Mouse (Mus musculus) cerebellum, adult 11 months (tissue): Measurements from ENCODE around the gene Zfp385b.
"Not testable (repeated sequence)": the region's sequence is repeated elsewhere in the genome, so short reads cannot be mapped to it uniquely, and the experiment has no call there.

ENCODE experiments used
- DNase-seq: peaks from one replicate; pipeline ENCODE4 v3.0.0; 2022

Gene Zfp385b

DNA sequence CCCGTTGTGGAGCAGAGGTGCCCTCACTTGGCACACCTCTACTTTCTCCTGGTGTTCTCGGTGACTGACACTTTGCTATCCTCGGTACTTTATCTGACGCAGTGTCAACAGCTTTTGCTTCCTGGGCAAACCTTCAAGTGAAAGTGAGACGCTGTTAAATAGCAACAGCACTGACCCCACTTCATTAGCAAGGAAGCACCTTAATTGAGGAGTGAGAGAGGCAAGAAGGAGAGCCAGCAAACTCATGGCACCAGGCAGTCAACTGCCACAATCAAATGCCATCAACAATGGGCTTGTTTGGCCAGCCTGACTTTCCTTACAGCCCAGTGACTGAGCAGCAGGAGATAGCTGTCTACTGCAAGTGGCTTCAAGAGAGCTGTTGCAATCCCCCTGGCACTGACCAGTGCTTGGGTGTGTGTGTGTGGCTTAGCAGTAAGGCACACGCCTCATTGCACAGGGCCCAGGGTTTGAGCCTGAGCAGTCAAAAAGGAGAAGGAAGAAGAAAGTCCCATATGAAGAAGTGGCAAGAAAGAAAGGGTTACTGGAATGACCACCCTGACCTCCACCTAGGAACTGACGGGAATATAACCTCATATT is 365.0 kb downstream of the Zfp385b start:
- no peak for DNase-seq

DNA sequence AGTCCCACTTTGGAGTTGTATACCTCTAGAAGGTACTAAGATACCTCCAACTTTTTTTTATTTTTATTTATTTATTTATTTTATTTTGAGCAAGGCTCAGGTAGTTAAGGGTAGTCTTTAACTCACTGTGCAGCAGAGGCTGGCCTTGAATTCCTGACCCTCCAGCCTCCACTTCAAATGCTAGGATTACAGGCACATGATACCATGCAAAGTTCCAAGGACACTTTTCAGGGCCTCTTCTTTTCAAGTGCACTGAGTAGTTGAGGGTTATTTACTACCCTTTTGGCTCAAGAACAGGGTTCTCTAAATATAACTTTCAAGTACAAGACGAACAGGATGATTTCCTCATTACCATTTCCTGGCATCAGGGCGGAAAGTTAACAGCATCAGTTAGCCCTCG is 365.7 kb downstream of the Zfp385b start:
- no peak for DNase-seq

DNA sequence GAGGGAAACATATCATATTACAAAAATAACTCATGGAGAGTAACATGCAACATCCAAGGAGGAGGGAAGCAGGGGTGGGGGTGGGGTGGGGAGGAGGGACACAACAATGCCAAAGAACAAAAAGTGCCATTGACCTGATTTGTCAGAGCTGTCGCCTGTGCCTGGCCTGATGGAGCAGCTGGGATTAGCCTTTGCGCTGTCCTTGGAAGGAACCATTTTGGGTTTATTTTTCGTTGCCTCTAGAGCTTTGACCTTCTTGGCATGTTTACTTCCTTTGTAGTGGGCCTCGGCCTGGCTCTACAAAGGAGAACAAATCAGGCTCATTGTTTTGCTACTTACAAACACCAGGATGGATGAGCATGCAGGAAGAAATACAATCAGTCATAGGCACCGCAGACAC is 369.4 kb downstream of the Zfp385b start:
- DNase-seq = not testable (repeated sequence)

DNA sequence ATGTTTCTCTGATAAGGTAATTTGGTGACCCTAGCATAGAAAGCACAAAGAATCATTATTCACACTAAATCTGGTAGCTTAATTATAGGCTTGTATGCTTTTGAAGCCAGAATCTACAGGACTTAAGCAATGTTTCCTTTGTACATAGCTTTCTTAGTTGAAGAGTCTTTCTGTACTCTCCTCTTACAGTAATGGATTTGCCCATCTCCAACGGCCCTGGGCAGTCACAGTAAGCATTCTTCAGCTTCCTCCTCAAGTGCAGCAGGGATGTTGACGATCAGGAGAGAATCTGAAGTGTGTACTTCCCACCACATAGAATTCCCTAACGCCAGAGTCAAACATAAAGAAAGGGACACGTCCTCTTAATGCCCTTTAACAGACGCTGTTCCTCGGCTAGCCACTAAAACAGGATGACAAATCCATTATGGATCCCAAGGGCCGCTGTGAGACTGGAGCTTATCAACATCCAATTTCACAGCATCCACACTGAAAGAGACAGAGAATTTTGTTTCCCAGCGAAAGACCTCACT is 370.4 kb downstream of the Zfp385b start:
- no peak for DNase-seq

DNA sequence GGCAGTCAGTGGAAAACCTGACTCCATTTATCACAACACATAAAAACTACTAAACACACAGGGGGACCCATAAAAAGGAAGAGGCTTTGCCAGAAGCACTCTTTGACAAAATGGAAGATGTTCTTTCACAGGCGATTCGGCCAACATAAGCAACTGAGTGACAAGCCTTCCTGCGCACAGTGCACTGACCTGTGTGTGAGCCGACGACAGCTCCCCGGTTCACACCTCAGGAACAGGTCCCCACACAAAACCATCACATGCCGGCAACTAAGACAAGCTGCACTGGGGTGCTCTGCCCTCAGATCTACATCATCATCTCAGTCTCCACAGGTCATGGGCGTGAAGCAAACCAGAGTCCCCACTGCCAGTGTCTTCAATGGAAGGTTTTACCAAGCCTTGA is 375.2 kb downstream of the Zfp385b start:
- DNase-seq = no peak

DNA sequence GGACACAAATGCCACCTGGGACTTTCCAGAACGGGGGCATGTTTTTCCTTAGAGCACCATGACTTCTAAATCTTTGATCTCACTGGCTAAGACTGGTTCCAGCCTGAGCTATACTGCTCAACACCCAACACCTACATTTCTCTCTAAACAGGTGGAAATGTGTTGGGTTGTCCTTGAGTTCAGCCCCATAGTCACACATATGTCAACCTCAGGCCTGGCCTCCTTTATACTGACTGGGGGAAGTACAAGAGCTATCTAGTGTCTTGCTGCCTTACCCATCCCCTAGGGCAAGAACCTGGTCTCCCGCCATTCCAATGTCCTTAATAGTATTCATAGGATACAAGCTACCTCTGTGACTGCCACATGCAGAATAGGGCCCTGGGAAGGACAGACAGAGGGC is 378.8 kb downstream of the Zfp385b start:
- DNase-seq = no peak

DNA sequence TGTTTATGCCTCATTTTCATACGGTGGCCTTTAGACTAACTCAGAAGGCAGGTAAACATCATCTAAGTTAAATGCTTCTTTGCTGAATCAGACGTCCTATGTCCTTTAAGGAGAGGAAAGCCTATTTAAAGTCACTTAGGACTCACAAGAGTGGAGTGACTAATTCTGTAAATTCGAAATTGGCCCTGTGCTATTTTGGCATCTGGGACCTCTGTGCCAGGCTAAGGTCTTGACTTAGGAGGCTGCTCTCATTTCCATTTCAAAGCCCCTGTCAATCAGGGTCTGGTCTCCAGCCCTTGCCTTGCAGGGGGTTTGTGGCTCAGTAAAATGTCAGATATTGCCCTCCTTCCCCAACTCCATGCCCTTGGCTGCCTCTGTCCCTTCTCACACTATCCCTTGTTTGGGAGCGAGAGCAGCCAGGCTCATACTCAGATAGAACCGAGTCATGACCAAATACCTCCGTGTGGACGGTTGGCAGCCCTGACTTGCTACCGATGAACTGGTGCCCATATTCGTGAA is 383.1 kb downstream of the Zfp385b start:
- DNase-seq = no peak

DNA sequence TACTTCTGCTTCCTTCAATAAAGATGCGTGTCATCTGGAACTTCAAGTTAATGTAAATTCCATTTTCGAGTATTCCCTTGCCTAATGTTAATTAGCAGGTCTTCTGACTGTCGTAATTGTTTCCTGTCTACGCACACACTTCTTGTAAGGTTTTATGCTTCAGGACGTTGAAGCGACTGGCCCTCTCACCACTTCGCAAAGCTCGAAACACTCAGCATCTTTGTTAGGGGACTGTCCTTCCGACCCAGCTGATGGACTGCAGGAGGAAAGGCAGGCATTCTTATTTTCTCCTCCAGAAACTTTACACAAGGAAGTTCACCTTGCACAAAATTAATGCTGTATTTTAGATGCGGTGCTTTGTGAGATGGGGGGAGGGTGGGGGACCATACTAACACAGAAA is 400.0 kb downstream of the Zfp385b start:
- DNase-seq = no peak

DNA sequence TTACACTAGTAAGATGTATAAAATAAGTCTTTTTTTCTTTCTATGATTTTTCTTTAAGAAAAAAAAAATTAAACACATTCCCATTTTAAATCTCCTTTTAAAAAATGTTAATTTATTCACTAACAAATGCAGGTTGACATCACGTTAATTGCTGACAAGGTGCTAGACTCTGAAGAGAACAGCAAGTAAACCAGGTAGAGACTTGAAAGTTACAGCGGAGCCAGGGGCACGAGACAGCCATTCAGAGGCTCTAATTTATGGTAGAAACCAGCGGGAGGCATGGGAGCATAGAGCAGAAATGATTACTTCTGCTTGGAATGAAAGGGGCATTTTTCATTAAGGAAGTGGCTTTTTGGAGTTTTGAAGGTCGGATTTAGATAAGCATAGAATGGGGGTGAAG is 401.4 kb downstream of the Zfp385b start:
- no peak for DNase-seq

DNA sequence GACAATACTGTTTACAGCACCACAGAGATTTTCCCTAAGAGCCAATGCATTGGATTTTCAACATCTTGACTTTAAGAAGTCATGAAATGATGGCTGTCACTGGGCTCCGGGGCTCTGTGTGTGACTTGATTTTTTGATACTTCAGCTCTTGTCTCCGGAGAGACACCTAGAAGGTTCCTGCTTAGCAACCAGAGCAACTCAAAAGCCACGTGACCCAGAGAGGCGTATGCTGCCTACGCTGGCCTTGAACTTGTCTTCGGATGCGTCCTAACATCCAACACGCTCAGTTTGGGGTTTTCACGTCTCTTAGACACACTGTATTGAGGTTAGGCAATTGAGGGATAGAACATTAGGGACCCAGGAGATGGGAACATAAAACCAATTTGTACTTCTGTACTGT is 407.3 kb downstream of the Zfp385b start:
- no peak for DNase-seq

DNA sequence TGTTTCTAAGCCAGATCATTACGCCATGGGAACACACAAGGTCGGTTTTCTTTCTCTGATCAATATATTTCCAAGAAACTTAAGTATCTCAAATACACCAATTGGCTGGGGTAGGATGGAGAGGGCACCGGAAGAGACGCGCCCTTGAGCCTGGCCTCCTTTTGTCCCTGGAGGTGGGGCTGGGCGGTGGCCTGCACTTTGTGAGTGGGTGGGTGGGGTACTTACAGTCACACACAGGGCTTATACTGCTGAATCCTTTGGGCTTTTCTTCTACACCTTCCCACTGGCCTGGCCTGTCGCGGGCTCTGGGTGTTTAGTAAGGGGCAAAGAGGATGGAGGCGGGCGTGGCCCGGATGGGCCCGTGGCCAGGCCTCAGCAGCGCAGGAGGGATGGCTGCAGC is 407.8 kb downstream of the Zfp385b start:
- DNase-seq = no peak

DNA sequence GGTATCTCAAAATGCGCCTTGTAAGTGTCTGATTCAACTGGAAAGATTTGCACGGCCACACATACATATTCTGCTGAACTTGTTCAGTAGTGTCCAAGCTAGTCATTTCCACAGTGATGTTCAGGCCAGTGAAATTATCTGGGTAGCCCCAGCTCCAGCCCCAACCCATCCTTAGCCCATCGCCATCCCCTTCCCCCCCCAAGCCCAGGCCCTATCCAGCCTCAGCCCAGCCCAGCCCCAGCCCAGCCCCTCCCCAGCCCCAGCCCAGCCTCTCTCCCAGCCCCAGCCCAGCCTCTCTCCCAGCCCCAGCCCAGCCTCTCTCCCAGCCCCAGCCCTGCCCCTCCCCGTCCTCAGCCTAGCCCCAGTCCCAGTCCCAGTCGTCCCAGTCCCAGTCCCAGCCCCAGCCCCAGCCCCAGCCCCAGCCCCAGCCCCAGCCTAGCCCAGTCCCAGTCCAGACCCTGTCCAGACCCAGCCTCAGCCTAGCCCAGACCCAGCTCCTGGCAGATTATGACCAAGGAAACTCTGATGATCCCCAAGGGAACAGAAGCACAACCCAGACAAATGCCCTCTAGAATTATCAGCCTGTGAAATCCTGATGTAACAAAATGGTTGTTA is 409.8 kb downstream of the Zfp385b start:
- no peak for DNase-seq

DNA sequence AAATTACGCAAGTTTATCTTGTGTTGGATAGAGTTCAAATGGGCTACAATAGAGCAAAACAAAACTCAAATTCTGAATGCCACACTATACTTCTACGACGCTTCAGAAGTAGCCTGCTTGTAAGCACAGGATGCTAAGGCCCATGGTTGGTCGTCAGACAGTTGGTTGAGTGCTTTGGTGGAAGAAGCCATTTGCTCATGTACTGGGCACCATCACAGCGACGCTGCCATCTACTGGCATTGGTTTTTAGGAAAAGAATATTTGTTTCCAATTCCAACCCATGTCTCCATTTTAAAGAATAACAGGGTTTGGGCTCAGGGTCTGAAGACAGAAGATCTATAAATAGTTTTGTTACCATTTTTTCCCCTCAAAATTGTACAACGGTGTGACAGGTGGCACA is 410.5 kb downstream of the Zfp385b start:
- no peak for DNase-seq

DNA sequence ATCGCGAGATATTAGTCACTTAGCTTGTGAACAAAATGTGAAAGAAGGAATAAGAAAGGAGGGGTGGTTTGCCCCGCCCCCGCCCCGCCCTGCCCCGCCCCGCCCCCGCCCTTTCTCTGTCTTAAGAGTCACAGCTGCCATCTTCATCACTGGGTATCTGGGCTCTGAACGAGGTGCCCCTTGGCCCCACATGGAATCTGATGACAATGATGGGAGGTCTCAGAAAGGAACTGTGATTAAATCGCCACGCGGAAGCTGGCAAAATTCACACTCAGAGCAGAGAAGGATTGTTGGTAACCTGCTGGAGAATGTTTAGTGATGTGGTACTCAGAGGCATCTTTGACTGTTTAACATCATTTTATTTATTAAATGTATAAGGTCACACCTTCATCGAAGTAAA is 417.1 kb downstream of the Zfp385b start:
- no peak for DNase-seq

DNA sequence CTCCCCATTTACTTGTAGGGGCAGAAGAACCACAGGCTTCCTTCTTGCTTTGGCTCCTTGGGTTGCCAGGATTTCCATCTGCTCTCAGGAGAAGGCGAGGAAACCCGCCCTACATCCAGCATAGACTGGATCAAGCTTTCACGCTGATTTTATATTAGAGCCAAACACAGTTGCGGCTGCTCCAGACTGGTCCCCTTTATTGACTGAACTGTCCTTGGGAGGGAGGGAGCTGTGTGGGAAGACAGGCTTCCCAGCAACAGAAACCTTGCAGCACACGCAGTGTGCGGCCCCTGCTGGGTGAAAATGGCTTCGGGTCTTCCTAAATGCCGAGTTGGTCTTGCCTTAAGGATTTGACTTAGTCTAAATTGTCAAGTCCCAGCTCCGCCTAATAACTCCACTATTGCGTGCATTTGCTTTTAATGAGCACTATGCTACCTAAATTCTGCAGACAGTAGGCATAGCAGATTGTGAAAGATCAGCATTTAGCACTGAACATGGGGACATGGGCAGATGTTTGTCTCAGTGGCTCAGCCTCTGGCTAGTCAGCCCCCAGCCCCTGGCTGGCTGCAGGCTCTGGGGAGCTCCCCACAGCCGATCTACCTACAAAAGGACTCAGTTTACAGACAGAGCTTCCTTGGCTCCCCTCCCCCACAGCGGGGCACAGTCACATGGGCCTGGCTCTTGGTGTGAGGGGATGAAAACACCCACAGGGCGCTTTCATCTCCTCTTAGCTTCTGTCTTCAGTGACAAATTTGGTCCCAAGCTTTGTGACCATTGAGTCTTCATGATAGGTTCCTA is 417.8 kb downstream of the Zfp385b start:
- DNase-seq = peak; percentile 17

DNA sequence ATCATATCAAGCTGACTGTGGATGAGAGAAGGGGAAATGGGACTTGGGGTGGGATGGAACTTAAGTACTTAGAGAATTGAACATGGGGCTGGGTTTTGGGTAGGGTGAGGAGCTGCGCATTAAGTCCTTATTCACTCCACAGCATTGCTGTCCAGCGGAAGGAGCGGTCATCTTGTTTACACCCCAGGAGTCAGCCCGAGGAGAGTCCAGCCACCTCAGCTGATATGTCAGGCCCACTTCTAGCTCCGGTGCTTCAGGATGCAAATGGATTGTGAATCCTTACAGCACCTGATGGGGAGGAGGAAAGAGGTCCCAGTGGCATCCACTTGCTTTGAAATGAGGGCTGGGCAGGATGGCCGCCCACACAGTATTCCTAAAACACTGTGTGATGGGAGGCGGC is 425.6 kb downstream of the Zfp385b start:
- no peak for DNase-seq

DNA sequence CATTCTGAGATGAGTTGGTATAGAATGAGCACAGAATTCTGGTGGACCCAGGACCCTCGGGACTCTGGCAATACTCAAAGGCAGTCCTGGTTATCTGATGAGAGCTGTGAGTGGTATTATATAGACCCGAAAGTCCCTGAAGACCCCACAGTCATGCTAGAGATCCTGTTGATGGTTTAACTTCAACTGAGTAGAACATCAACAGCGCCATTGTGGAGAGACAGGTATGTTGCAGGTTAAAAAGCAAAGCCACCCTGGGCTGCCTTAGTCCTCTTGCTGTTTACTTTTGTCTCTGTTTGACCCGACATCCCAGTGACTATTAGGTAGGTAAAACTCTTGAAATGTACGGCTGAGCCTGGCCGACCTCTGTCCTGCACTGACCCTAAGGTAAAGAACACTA is 431.3 kb downstream of the Zfp385b start:
- DNase-seq = no peak

DNA sequence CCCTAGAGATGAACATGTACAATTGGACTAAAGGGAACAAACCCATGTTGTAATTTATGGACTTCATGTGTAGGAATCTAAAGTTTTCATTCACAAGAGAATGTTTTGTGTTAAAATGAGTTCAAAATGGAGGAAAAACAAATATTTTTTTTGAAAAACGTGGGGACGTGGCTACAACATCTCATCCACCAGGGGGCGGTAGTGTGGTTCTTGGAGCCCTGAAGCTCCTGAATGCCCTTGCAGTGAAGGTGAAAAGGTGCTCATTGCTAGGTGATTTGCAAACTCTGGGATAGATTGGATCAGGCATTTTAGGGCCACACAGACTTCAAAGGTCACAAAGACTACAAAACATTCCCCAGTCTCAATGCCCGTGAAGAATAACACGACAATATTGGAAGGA is 432.9 kb downstream of the Zfp385b start:
- peak; percentile 62 for DNase-seq

DNA sequence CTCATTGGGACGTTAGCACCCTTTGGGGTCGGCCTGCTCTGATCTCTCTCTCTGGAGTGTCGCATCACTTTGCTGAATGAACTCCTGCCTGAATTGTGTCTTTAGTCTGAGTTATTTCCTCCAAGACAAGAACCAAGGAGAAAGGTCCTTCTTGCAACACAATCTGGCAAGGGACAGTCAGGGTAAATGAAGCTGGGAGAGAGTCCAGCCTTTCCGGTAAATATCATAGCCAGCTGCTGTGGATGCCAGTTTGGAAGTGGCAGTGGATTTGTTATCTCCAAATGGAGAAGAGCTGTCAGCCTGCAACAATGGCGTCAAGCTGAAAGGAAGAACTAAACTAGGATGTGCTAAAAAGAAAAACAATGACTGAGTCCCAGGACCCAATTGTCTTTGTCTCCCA is 436.7 kb downstream of the Zfp385b start:
- DNase-seq = no peak

DNA sequence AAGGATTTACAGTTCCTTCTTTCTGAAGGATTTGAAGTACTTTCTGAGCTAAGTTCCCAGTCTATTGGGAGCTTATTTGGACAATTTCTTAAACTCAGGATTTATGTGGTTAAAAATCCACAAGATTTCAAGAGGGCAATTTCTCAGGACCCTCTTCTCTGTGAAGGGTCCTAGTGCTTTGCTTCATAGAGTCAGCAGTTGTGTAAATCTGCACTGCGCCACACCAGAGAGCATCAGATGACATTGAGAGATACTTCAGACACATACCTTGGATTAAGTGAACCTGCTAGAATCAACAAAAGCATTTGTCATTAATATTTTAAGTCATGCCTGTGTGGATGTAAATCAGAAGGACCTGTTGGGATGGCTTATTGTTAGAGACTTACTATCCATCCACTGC is 439.5 kb downstream of the Zfp385b start:
- DNase-seq = no peak

DNA sequence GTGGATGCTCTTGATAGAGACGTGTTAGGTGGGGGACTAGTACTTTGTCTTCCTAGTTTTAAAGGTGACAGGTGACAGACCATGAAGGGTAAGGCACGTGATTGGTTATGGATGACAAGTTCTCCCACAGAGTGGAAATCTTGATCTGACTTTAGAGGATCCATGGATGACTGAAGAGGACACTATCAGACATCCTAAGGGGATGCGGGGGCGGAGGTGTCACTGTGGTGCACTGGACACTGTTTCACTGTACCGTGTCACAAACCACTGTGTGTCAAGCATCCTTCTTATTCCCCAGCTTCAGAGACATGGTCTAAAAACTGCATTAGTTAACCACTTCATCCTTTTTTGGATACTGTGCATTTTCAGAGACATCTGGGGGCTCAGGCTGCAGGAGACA is 440.1 kb downstream of the Zfp385b start:
- no peak for DNase-seq

DNA sequence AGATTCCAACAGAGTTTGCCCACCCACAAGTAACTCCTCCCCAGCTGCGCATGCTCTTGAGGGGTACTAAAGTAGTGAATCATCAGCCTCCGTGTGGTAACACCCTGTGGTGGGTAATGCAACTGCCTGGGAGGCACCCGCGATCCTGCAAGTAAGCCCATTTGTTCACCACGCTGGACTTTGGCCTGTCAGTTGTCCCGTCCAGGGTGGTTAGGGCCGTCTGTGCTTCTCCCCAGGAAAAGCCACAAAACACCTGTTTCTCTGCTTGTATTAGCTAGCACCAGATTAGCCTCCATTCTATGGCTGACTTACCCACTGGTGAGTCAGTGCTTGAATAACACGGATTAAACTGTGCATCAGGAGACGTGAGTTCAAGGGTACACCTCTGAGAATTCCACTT is 442.6 kb downstream of the Zfp385b start:
- DNase-seq = no peak

DNA sequence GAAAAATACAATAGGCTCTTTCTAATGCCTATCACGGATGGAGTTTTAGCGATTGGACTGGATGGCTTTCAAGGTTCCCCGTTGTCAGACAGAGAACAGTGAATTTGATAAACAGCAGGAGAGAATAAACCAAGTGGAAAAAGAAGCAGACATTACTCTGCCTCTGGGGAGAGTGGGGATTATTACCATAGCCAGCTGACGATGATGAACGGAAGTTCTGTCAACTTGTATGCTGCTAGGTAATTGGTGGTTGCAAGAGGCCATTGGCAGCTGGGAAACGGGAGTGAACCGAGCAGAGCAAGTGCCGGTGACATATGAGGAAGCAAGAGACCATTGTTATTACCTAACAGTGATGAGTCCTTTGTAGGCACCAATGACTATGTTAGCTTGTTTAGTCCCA is 444.3 kb downstream of the Zfp385b start:
- no peak for DNase-seq

DNA sequence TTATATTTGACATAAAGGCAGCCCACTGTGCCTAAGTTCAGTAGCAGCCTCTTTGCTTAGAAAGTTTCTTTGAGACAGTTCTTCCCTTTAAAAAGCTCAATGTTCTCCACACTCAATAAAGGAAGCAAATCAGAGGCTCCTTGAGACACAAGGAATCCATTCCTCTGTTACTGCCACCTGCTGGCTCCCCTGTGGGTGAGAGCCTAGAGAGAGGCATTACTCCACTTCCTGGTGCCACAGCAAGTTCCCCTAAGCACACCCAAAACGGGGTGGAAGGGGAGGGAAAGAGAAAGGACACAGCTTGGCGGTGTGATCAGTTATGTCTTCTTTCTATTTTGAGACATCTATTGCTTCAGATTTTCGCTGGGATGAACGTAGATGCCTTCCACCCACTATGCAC is 450.3 kb downstream of the Zfp385b start:
- no peak for DNase-seq
